Mouse (Mus musculus) bone marrow, adult 2 months (tissue): Measurements from ENCODE around the gene Syn3. TPM values are rescaled to one million over a fixed set of nuclear protein-coding genes. Genes with fewer than 3 reads are reported as not detected.

Source experiments
- H3K27ac ChIP-seq: fragments of 200-500 bp; 2 replicates; pipeline ENCODE4 v1.5.1; 2012; ENCODE audit warnings: low read depth, mild to moderate bottlenecking, control low read depth, inconsistent platforms, low read length; ENCODE audit not compliant: control insufficient read depth, poor library complexity, insufficient read depth
- H3K4me1 ChIP-seq: fragments of 200-500 bp; 2 replicates; pipeline ENCODE4 v1.6.1; 2011; ENCODE audit warnings: low read length; ENCODE audit not compliant: control insufficient read depth, insufficient read depth
- H3K4me3 ChIP-seq: fragments of 200-500 bp; replicated peaks from 2 replicates; pipeline ENCODE3; 2011; ENCODE audit warnings: mild to moderate bottlenecking, low read depth, low read length, control low read depth; ENCODE audit not compliant: control insufficient read depth
- CTCF ChIP-seq: fragments of 200-500 bp; IDR thresholded peaks from 2 replicates; pipeline ENCODE4 v1.5.1; 2011; ENCODE audit warnings: low read length, control low read depth; ENCODE audit not compliant: control insufficient read depth, insufficient read depth
- POLR2A ChIP-seq: fragments of 200-500 bp; IDR thresholded peaks from 2 replicates; pipeline ENCODE4 v1.6.1; 2011; ENCODE audit warnings: low read depth, mild to moderate bottlenecking, control low read depth, low read length, borderline replicate concordance; ENCODE audit not compliant: control insufficient read depth
- WGBS: fragments of 180-500 bp; shearing (Covaris S2); methylation state at CpG from one replicate; pipeline ENCODE4 v1.1.7; 2018; 5-methylcytosine and 5-hydroxymethylcytosine counted together
- polyA plus RNA-seq: library from polyadenylated mRNA; stranded (reverse); fragments of >200 nt; gene quantifications from 2 replicates; pipeline ENCODE4 v1.2.4, GENCODE M21; 2011; ENCODE audit warnings: low replicate concordance; ENCODE audit not compliant: missing spikeins, insufficient read depth, insufficient read length

The Syn3 gene
- polyA plus RNA-seq, 1 experiment = 0.75 TPM

GRCm38 (mm10) chr10:86070751-86071150, 427.9 kb downstream of the Syn3 start:
- 80% methylated on average over 3 of the region's 3 CpGs for WGBS
- no peak overlapping the region for H3K27ac ChIP-seq
- H3K4me3 ChIP-seq = no peak overlapping the region
- TF ChIP-seq CTCF (no peak), POLR2A (no peak)
- peaks cover 3% of the 10 kb centered on the region for H3K4me1 ChIP-seq

- no peak overlapping the region for H3K27ac ChIP-seq
- peaks cover 3% of the 10 kb centered on the region for H3K4me1 ChIP-seq
- TF ChIP-seq POLR2A = no peak
- TF ChIP-seq CTCF = no peak
- WGBS = 80% methylated on average over 3 of the region's 3 CpGs
- no peak overlapping the region for H3K4me3 ChIP-seq
Measured at GRCm38 (mm10) chr10:86069341-86069740, 429.4 kb downstream of the Syn3 start.

- 42% methylated on average over 10 of the region's 10 CpGs for WGBS
- Histone ChIP-seq H3K4me1 (no peaks in the 10 kb centered on the region; the same call in 1 of the 2 replicates), H3K27ac (no peak overlapping the region), H3K4me3 (no peak overlapping the region)
- no peak for TF ChIP-seq POLR2A
- TF ChIP-seq CTCF = no peak
Measured at GRCm38 (mm10) chr10:86067911-86068310, 430.8 kb downstream of the Syn3 start.

- Histone ChIP-seq H3K27ac (no peak overlapping the region), H3K4me3 (no peak overlapping the region), H3K4me1 (no peaks in the 10 kb centered on the region; the same call in 1 of the 2 replicates)
- TF ChIP-seq CTCF (no peak), POLR2A (no peak)
- WGBS = 74% methylated on average over 5 of the region's 5 CpGs
Measured at GRCm38 (mm10) chr10:86066651-86067050, 432.0 kb downstream of the Syn3 start.

GRCm38 (mm10) chr10:86065661-86066060, 433.0 kb downstream of the Syn3 start:
- TF ChIP-seq CTCF = no peak
- no peak for TF ChIP-seq POLR2A

GRCm38 (mm10) chr10:86064937-86065336, 433.8 kb downstream of the Syn3 start:
- TF ChIP-seq CTCF (peak; percentile 90), POLR2A (no peak)
- WGBS = 9% methylated on average over 4 of the region's 4 CpGs
- no peak overlapping the region for H3K27ac ChIP-seq
- no peak overlapping the region for H3K4me3 ChIP-seq
- H3K4me1 ChIP-seq = peaks cover 1% of the 10 kb centered on the region; the same call in 1 of the 2 replicates

More at GRCm38 (mm10) chr10:86065661-86066060, 433.0 kb downstream of the Syn3 start:
- Histone ChIP-seq H3K4me3 (no peak overlapping the region), H3K27ac (no peak overlapping the region), H3K4me1 (peaks cover 1% of the 10 kb centered on the region; the same call in 1 of the 2 replicates)
- WGBS = 69% methylated on average over 1 of the region's 1 CpGs

- Histone ChIP-seq H3K27ac (no peak overlapping the region), H3K4me3 (no peak overlapping the region), H3K4me1 (peaks cover 1% of the 10 kb centered on the region; the same call in 1 of the 2 replicates)
- no peak for TF ChIP-seq POLR2A
- TF ChIP-seq CTCF = no peak
- whole genome bisulfite sequencing = 35% methylated on average over 8 of the region's 8 CpGs
Measured at GRCm38 (mm10) chr10:86063018-86063384, 435.7 kb downstream of the Syn3 start.

GRCm38 (mm10) chr10:86062261-86063017, 436.3 kb downstream of the Syn3 start:
- TF ChIP-seq POLR2A (no peak), CTCF (no peak)
- 66% methylated on average over 5 of the region's 5 CpGs for WGBS
- H3K4me1 ChIP-seq = peaks cover 1% of the 10 kb centered on the region; the same call in 1 of the 2 replicates
- H3K4me3 ChIP-seq = no peak overlapping the region
- no peak overlapping the region for H3K27ac ChIP-seq

- no peak for TF ChIP-seq CTCF
- TF ChIP-seq POLR2A = no peak
- Histone ChIP-seq H3K4me3 (no peak overlapping the region), H3K4me1 (peaks cover 1% of the 10 kb centered on the region; the same call in 1 of the 2 replicates), H3K27ac (no peak overlapping the region)
- WGBS = 48% methylated on average over 3 of the region's 3 CpGs
Measured at GRCm38 (mm10) chr10:86060267-86060666, 438.4 kb downstream of the Syn3 start.
